Mouse (Mus musculus) lung, postnatal 10 days (tissue): ENCODE data around the gene Usp25.

ENCODE experiments used
- DNase-seq: peaks from one replicate; pipeline ENCODE4 v3.0.0; 2021

The Usp25 gene

DNA sequence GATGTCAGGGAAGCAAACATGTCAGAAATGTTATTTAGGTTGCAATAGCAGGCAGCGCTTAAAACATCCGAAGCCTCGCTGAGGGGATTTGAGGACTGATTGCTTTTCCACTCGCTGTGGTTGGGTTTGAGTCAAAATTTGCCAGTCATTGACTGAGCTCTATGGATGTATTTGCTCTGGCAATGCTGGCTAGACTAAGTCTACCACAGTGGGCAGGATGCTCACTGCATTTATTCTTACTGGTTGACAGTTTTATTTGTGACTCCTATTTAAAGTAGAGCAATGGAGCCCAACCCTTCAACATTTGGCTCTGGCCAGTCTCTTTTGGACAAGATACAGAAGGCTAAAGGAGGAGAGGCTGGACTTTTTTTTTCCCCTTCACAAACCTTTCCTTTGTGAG lies 137.4 kb downstream of the Usp25 start:
- DNase-seq, result no peak

GRCm38 (mm10) chr16:77152288-77152687 lies 138.8 kb downstream of the Usp25 start:
- DNase-seq, result no peak

DNA sequence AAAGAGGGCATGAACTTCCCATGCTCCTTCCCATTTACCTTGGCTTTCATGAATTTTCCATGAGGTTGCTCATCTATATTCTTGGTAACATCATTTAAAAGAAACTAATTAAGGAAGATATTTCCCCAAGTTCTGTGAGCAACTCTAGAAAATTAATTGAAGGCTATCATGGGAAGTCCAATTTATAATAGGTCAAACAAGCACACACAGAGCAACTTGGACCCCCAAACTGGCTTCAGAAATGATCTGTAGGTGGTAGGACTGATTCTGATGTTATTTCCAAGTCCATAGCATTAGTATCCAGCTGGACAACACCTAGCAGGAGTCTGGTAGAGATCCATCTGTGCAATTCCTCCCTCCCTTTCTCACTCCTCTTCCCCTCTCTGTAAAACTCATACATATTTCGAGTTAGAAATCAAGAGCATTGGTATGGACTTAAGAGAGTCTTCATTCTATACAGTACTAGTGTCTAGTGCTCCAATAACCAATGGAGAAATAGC lies 139.8 kb downstream of the Usp25 start:
- DNase-seq, result no peak

GRCm38 (mm10) chr16:77153815-77154214 lies 140.3 kb downstream of the Usp25 start:
- no peak for DNase-seq

DNA sequence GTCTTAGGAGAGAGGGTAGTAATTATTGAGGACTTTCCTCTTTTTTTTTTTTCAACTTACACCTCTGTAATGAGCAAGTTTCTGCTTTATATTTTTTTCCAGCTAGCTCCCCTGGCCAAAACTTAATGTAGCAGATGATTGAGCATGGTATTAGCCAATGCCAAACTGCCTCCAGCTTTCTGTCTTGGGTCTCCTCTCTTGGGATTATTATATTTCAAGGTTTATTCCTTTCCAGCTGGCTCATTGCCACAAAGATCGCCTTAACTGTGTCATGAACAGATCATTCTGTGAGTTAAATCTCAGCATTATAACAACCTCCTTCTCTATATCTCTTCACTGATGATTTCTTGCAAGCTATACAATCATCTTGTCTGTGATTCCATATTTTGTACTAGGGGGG lies 141.3 kb downstream of the Usp25 start:
- no peak for DNase-seq
